Mouse (Mus musculus) kidney, embryonic 14.5 days (tissue): ENCODE results near the gene Gm8897. TPM values are rescaled to one million over a fixed set of nuclear protein-coding genes. Genes with fewer than 3 reads are reported as not detected.
"Not testable (repeated sequence)": the region's sequence is repeated elsewhere in the genome, so short reads cannot be mapped to it uniquely, and the experiment has no call there.

ENCODE experiments used
- ATAC-seq: fragments of 200-750 bp; cut with Nextera tagmentation; 2 replicates; pipeline ENCODE4 v1.8.0; 2017; ENCODE audit warnings: moderate number of reproducible peaks, mild to moderate bottlenecking, moderate TSS enrichment, moderate library complexity; ENCODE audit not compliant: low FRiP score, low TSS enrichment
- H3K27ac ChIP-seq: fragments of 300-500 bp; sonication (generic); 2 replicates; pipeline ENCODE4 v1.5.1; 2014; ENCODE audit warnings: low read depth, mild to moderate bottlenecking, low read length, moderate library complexity, mixed read lengths
- H3K27me3 ChIP-seq: fragments of 300-500 bp; sonication (generic); 2 replicates; pipeline ENCODE4 v1.6.1; 2014; ENCODE audit warnings: mild to moderate bottlenecking, low read length; ENCODE audit not compliant: control insufficient read depth, insufficient read depth
- H3K36me3 ChIP-seq: fragments of 300-500 bp; sonication (generic); 2 replicates; pipeline ENCODE4 v1.6.1; 2014; ENCODE audit warnings: low read length, mixed read lengths; ENCODE audit not compliant: control insufficient read depth, insufficient read depth
- H3K4me1 ChIP-seq: fragments of 300-500 bp; sonication (generic); 2 replicates; pipeline ENCODE4 v1.6.1; 2014; ENCODE audit warnings: low read length, mixed read lengths; ENCODE audit not compliant: control insufficient read depth, insufficient read depth
- H3K4me2 ChIP-seq: fragments of 300-500 bp; sonication (generic); replicated peaks from 2 replicates; pipeline ENCODE4 v1.6.1; 2014; ENCODE audit warnings: low read depth, mild to moderate bottlenecking, low read length
- H3K4me3 ChIP-seq: fragments of 300-500 bp; sonication (generic); 2 replicates; pipeline ENCODE4 v1.5.1; 2014; ENCODE audit warnings: mild to moderate bottlenecking, low read length
- H3K9ac ChIP-seq: fragments of 300-500 bp; sonication (generic); 2 replicates; pipeline ENCODE4 v1.6.1; 2014; ENCODE audit warnings: low read depth, mild to moderate bottlenecking, low read length, moderate library complexity
- H3K9me3 ChIP-seq: fragments of 300-500 bp; sonication (generic); 2 replicates; pipeline ENCODE4 v1.6.1; 2016; ENCODE audit warnings: low read length; ENCODE audit not compliant: control insufficient read depth
- WGBS: fragments of 180-500 bp; shearing (Covaris S2); extraction: QIAGEN DNeasy Blood & Tissue Kit; methylation state at CpG from one replicate; pipeline ENCODE4 v1.1.7; 2014; 5-methylcytosine and 5-hydroxymethylcytosine counted together
- polyA plus RNA-seq: library from polyadenylated mRNA; unstranded; fragments of >200 nt; fragmentation: Nextera tagmentation; extraction: Ambion mirVana; gene quantifications from 2 replicates; pipeline ENCODE4 v1.2.1, GENCODE M21; 2014

The Gm8897 gene
- polyA plus RNA-seq = 0.19 TPM in 1 of 2 replicates, not detected in the other

- not testable (repeated sequence) for H3K4me3 ChIP-seq, H3K36me3 ChIP-seq, H3K27ac ChIP-seq, ATAC-seq, H3K9me3 ChIP-seq, H3K9ac ChIP-seq, H3K4me1 ChIP-seq, H3K27me3 ChIP-seq, H3K4me2 ChIP-seq
- 75% methylated on average over 1 of the region's 2 CpGs for WGBS
Measured at GRCm38 (mm10) chr5:11416118-11416517, at the start of gene Gm8897. Gene Gm8897, plus strand, starts transcription at chr5:11416418.

GRCm38 (mm10) chr5:11416691-11417090, 473 bp downstream of the Gm8897 start:
- H3K9me3 ChIP-seq, H3K4me3 ChIP-seq, H3K9ac ChIP-seq, H3K4me1 ChIP-seq, H3K36me3 ChIP-seq, H3K27ac ChIP-seq, H3K27me3 ChIP-seq, H3K4me2 ChIP-seq, ATAC-seq: not testable (repeated sequence)
- WGBS = 86% methylated on average over 1 of the region's 1 CpGs

Other genes with a start within 250 kb of the Gm8897 start
- gene Gm5861, start 233.3 kb upstream of the Gm8897 start, polyA plus RNA-seq = not detected in 2 replicates
- not detected in 2 replicates for gene Gm8890, start 160.4 kb upstream of the Gm8897 start, polyA plus RNA-seq
- gene Speer1, start 74.9 kb upstream of the Gm8897 start, polyA plus RNA-seq = not detected in 2 replicates
- gene Gm8906, start 86.3 kb downstream of the Gm8897 start, polyA plus RNA-seq = not detected in 2 replicates
- gene Gm6460, start 178.5 kb downstream of the Gm8897 start, polyA plus RNA-seq = not detected in 2 replicates